Mouse (Mus musculus) thymus, postnatal 10 days (tissue): ENCODE data around the gene S1pr4.

ENCODE experiments used
- DNase-seq, 2 experiments: peaks; one replicate each; pipeline ENCODE4 v3.0.0; 2021; ENCODE audit warnings: low spot score in 2 of 2

The S1pr4 gene

GRCm38 (mm10) chr10:81519227-81519977, 19.5 kb upstream of the S1pr4 start:
- DNase-seq = no peak

- DNase-seq = peak; percentile 67 to 86
These were observed 18.6 kb upstream of the S1pr4 start for GRCm38 (mm10) chr10:81518546-81518945.

GRCm38 (mm10) chr10:81517227-81517626, 17.3 kb upstream of the S1pr4 start:
- DNase-seq = no peak

GRCm38 (mm10) chr10:81513798-81514197, 13.9 kb upstream of the S1pr4 start:
- no peak for DNase-seq

- DNase-seq = no peak
These were observed 10.4 kb upstream of the S1pr4 start for GRCm38 (mm10) chr10:81510246-81510810.

GRCm38 (mm10) chr10:81507691-81508489, 8.0 kb upstream of the S1pr4 start:
- DNase-seq = no peak

GRCm38 (mm10) chr10:81507095-81507494, 7.2 kb upstream of the S1pr4 start:
- no peak for DNase-seq

- DNase-seq = no peak
These were observed 5.2 kb upstream of the S1pr4 start for GRCm38 (mm10) chr10:81505016-81505664.

- peak; percentile 82 to 95 for DNase-seq
These were observed 2.7 kb upstream of the S1pr4 start for GRCm38 (mm10) chr10:81502658-81503057.

- no peak for DNase-seq
These were observed 1.9 kb upstream of the S1pr4 start for GRCm38 (mm10) chr10:81501863-81502262.

- DNase-seq = peak; percentile 78 to 82
These were observed 556 bp downstream of the S1pr4 start for GRCm38 (mm10) chr10:81499250-81499901.

- no peak for DNase-seq
These were observed 1.3 kb downstream of the S1pr4 start for GRCm38 (mm10) chr10:81498316-81499249.

GRCm38 (mm10) chr10:81497401-81498270, 2.3 kb downstream of the S1pr4 start:
- peak in 1 of 2 experiments; percentile 32 for DNase-seq

GRCm38 (mm10) chr10:81496969-81497368, 3.0 kb downstream of the S1pr4 start:
- DNase-seq = no peak

GRCm38 (mm10) chr10:81496264-81496901, 3.5 kb downstream of the S1pr4 start, which contains the start of gene Ncln:
Gene Ncln, minus strand, starts transcription at chr10:81496392.
- DNase-seq = peak; percentile 96 to 97

GRCm38 (mm10) chr10:81495616-81496263, 4.2 kb downstream of the S1pr4 start:
- DNase-seq = no peak

GRCm38 (mm10) chr10:81495151-81495550, 4.8 kb downstream of the S1pr4 start:
- no peak for DNase-seq
